Mouse (Mus musculus): ENCODE results near the gene Frmpd4.

Frmpd4 gene

DNA sequence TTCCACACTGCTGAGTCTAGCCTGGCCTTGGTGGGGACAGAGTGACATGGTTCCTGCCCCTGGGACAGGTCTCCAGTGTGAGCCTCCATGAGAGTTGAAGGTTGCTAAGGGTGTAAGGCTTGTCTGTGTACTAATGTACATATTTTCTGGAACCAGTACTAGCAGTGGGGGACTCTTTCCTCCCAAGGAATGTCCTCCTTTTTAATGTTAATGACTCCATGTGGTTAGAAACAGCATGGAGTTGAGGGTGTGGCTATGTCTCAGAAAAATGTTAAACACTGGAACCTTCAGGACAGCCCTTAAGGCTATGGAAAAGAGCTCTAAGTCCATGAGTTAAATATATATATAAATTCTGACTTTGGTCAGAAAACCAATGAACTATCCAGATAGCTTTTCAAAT, 436.0 kb downstream of the Frmpd4 start:
- no peak for DNase-seq (ENCODE audit: low read depth, low spot score)

DNA sequence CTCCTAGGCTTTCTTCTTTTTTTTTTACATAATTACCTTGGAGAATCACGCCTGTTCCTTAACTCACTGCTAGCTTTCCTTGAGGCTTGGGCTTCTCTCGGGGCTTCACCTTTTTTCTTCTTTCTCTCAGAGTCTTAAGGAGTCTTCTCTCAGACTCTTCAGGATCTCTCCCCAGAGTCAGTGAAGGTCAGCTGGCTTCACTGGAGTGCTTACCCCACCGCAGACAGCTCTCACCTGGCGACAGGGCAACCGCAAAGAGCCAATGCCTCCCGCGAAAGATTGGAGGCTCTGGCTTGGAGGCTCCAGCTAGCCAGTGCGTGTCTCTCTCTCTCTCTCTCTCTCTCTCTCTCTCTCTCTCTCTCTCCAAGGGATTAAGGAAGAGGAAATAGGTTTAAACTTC, 453.0 kb downstream of the Frmpd4 start:
- no peak for DNase-seq (ENCODE audit: low read depth, low spot score)

DNA sequence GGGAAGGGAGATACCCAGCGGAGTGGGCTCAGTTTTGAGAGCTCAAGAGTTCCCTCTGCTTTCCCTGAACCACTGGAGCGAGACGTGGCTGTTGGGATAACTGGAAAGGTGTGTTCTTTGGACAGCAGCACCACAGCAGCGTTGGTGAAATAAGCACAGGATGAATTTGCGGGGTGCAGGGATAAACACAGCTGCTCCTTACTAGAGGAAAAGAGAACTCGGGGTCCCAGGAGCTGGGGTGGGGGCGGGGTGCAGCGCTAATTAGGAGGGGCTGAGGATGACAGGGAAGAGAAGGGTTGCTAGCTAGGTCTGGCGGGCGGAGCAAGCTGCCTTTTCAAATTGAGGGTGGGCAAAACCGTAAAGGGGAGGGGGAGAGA, 453.5 kb downstream of the Frmpd4 start:
- DNase-seq (ENCODE audit: low read depth, low spot score), result no peak

DNA sequence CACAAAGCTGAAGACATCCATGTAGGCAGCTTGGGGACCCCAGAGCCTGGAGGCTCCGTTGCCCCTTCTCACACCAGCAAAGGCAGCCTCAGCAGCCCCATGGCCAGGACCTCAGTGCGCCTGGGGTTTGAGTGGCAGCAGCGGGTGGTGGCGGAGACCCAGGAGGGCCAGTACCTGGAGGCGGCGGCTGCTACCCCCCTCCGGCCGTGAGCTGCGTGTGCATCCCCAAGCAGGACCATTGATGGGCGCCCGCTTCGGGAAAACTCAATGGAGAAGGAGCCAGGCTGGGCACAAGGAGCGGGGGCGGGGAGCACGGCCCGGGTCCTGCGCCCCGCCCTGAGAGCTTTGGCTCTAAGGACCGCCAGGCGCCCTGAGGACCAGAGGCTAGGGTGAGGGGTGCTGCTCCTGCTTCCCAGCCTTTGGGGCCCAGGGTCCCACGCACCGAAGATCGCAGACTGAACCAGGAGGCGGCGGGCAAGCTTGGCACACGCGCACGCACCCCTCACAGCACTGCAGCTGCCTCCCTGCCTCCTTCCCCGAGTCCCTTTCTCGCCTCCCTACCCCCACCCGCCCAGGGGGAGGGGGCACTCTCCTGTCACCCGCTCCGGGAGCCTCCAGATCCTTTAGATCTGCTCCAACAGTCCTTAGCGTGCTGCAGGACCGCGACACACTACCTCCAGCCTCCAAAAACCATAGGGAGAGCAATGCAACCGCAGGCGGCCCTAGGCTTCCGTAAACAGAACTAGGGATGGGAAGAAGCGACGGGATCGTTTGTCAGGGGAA, 454.0 kb downstream of the Frmpd4 start:
- no peak for DNase-seq (ENCODE audit: low read depth, low spot score)

DNA sequence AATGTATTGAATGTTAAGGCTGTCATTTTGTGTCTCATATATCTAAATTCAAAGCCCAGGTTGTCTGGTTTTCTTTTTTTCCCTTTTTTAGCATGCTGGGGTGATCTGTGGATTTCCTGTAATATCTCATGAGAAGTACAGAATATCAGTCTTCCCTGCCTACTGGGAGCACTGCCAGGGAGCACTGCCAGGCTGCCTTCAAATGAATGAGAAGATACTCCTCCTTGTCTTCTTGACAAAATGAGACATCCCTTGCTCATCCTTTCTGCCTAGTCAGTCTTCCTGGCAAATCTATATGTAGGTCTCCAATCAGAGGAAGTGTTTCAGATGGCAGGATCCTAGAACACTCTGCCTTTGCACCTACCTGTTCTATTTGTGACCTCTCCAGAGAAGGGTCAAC, 535.4 kb downstream of the Frmpd4 start:
- no peak for DNase-seq (ENCODE audit: low read depth, low spot score)

DNA sequence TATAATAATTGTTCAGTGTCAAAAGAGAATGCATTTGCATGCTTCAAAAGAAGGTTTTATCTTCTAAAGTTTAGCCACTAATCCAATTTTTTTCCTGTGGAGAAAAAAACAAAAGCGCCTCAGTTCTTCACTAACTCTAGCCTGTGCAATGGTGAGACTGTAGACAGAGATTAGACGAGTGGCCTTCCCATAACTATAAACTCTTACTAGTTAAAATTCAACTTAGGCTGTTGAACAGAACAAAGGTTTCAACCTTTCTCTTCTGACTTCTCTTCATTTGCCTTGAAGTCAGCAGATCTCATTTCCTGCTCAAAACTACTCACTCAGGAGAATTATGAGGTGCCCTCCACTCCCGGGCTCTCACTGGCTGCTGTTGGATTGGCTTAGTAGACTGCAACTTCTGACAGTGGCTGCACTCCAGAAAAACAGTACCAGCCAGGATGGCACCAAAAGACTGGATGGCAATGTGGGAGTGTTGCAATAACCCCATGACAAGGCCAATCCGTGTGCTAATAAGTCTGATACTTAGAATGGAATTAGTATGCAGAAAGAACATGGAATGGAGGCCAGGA, 556.4 kb downstream of the Frmpd4 start:
- DNase-seq (ENCODE audit: low read depth, low spot score), result no peak

DNA sequence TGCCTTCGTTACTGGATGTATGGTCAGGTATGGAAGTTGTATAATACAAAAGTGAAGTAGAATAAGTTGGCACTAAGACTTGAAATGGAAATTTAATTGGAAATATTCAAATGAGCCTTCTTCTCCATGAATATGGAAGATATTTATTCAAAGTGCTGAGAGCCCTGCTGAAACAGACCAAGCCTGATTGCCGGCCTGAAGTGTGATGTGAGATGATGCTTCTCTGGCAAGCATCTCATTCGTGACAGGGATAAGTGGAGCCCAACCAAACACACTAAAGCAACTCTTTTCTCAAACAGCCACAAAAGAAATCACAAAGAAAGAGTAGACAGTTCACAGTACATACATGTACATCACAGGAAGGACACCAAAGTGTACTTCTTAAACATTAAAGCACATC, 559.2 kb downstream of the Frmpd4 start:
- no peak for DNase-seq (ENCODE audit: low read depth, low spot score)

DNA sequence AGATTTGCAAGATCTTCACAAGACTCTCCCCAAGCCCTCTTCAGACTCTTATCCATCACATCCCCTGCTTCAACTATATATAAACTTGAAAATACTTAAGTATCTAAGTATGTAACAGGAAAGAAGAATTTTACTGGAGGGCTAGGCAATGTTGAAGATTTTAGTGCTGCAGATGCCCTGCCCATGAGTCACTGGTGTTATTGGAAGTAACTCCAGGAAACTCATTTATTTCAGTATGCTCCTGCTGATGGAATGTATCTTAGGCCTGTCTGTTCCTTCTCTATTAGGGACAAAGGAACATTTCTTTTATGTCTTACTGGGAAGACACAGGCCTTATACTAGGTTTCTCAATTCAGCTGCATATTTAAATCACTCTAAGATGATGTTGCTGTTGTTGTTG, 592.2 kb downstream of the Frmpd4 start:
- DNase-seq (ENCODE audit: low read depth, low spot score), result no peak

DNA sequence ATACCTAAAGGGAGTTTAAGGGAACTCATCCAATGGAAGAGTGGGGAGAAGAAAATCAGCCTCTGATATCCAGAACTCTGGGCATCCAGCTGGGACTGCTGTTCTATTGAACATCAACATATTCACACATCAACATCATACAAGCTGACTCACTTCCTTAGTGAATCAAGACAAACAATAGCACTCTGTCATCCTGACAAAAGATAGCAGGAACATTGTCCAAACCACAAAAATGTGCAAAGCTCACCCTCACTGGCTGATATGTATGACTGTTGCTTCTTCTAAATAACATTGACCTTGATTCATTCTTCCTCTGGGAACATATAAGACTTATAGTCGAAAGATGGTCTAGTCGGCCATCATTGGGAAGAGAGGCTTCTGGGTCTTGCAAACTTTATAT, 625.8 kb downstream of the Frmpd4 start:
- no peak for DNase-seq (ENCODE audit: low read depth, low spot score)

DNA sequence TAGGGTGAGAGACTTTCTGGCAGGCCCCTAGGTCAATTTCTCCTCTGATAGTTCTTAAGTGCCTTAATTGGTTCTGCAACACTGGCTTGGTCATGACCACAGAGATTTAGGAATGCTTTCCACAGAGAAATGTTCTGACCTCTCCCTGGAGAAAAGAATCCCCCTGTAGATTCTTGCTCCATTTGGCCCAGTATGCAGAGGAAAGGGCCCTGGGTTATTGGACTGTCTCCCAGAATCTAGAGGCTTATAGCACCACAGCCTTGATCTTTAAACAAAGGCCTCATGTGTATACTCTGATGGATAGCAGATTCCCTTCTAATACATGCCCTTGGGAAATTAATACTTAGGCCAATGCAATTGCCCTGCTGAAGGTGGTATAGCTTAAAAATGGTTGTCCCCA, 667.5 kb downstream of the Frmpd4 start:
- DNase-seq (ENCODE audit: low read depth, low spot score), result no peak

DNA sequence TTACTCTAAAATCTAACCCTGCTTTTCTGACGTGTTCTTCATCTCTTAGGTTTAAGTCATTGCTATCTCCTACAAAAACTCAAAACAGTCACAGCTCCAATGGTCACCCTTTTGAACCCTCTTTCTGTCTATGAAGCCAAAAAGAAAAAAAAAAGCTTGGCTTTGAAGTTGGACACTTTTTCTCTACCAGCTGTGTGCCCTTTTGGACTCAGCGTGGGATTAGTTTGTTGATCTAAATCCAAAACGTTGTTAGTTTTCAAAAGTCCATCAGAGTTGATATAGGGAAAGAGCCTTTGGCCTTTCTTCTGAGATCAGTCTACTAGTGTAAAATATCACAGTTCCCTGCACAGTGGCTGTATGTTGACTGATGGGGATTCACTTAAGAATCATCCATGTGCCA, 676.0 kb downstream of the Frmpd4 start:
- DNase-seq (ENCODE audit: low read depth, low spot score), result no peak

DNA sequence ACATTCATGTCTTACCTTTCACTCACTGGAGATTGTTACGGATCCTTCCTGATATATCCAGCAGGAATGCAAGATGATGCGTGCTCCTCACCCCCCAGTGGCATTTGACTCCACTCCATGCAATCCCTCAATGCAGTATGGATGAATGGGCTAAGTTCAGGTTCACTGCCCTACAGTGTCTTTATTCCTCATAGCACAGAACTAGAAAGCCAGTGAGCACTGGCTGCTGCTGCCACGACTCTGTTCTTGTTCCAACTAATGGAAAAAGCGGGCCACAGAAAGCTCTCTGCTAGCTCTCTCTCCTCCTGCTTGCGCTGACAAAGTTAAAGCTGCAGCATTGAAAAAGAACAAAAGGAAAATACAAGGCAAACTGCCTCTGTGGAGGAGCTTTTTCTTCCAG, 722.2 kb downstream of the Frmpd4 start:
- no peak for DNase-seq (ENCODE audit: low read depth, low spot score)

DNA sequence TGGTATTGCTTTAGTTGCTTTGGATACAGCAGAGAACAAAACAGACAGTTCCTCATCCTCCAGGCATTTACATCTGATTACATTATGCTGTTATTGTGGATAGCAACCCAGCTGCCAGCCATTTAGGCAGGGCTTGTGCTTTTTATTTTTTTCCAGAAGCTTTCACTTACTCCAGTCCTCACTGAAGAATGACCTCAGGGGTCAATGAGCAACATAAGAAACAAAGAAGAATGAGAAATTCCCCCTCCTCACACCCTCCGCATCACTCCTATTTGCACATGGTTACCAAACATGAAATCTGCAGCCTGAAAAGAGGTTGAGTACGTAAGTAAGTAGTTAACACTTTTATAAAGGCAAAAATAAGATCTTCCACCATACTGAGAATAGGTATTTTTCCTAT, 744.5 kb downstream of the Frmpd4 start:
- no peak for DNase-seq (ENCODE audit: low read depth, low spot score)

DNA sequence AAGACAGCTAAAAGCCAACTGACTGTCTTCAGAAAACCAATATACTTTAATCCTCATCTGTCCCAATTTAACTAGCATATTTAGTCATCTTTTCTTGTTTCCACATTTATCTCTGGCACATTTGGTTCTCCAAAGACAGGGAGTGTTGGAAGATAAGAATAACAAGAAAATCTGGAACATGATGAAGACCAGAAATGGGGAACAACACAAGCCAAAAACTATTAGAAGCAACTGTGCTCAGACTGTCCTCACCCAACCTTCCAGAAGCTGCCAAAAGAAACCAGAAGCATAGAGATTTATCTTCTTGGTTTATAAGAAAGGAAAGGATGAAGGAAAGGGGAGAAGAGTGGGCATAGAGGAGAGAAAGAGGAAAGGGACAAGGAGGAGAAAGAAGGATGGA, 748.6 kb downstream of the Frmpd4 start:
- no peak for DNase-seq (ENCODE audit: low read depth, low spot score)

DNA sequence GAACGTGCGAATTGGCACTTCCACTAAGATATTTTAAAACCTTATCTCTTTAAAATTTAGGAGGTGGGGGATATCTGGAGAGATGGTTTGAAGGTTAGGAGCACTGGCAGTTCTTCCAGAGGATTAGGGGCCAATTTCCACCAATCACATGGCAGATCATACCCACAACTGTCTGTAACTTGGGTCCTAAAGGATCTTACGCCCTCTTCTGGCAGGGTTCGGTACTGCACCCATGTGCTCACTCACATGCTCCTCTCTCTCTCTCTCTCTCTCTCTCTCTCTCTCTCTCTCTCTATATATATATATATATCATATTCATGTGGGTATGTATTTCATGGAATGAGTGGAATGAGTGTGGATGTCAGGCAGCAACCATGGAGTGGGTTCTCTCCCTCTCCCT, 759.7 kb downstream of the Frmpd4 start:
- peak; percentile 59 for DNase-seq (ENCODE audit: low read depth, low spot score)

DNA sequence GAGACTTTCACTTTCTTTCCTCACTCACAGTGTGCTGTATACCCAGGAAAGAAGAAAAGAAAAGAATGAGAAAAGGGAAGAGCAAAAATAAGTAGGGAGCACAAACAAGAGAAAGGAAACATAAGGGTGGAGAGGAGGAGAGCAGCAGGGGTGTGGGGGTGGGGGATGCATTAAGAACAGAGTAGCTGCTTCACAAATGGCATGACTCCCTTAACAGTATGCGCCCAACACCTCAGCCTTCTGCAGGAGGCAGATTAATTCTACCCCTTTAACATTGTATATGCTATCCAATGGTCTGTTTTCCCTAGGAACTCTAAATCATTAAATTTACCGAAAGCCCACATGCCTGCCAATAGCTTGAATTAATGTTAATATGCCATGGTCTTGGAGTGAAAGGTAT, 766.9 kb downstream of the Frmpd4 start:
- no peak for DNase-seq (ENCODE audit: low read depth, low spot score)

DNA sequence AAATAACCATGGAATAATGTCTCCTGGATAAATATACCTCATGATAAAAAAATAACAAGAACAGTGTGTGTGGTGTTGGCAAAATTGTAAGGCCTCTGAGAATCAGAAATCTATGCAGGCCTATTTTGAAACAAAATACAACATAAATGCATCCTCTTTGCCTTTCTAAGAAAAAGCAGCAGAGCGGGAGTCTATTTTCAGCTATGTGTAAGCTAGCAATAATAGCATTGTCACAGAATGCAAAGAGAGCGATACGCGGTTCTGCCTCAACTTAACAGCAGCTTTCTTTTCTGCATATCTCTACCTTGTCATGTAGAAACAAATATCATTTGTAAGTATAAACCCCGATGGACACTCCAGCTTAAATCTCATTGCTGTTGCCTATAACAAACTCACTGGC, 768.5 kb downstream of the Frmpd4 start:
- DNase-seq (ENCODE audit: low read depth, low spot score), result no peak

DNA sequence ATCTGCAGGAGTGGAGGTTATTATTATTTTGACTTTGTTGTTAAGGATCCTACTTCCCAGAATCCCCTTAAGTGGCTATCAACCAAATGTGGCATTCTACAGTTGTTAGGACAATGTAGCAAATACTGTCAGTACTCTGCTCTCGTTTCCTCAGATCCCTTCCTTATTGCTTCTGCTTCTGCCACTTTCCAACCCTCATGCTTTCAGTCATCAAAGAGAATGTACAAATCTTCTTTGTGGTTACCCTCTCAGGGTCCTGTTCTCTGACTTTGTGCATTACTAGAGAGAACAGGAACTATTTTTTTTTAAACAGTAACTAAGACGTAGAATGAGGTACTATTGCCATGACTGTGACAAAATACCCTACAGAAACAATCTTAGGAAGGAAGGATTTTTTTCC, 788.3 kb downstream of the Frmpd4 start:
- no peak for DNase-seq (ENCODE audit: low read depth, low spot score)

DNA sequence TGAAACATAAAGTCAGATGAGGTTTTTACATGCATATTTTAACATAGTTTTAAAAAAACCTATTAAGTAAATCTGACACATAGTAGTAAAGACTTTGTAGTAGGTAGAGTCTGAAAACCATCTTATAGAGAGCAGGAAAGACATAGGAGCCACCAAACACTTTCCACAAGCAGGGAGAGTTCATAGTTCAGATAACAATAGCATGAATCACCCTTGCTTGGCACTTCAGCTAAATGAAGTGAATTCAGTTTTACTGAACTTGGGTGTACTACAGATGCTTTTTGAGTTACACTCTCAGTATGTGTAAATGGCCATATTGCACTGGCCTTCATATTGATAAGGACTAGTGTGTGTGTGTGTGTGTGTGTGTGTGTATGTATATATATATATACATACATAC, 793.5 kb downstream of the Frmpd4 start:
- no peak for DNase-seq (ENCODE audit: low read depth, low spot score)

DNA sequence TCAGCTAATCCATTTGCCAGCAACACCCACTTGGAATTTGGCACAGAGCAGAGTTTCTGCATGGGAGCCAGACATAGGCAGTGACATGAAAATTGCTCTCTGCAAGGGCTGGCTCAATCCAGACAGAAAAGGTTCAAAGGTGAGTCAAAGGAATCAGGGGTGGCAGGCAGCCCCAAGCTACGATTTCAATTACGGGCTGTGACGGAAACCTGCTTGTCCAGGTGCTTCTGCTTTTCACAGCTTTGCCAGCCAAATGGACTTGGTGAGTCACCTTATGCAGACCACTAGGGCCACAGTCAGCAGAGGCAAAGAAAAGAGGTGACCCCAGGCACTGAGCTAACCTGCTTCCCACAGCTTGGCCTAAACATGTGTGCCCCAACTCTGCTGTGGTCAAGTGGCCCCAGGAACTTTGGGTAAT, 857.5 kb downstream of the Frmpd4 start:
- DNase-seq (ENCODE audit: low read depth, low spot score), result no peak

DNA sequence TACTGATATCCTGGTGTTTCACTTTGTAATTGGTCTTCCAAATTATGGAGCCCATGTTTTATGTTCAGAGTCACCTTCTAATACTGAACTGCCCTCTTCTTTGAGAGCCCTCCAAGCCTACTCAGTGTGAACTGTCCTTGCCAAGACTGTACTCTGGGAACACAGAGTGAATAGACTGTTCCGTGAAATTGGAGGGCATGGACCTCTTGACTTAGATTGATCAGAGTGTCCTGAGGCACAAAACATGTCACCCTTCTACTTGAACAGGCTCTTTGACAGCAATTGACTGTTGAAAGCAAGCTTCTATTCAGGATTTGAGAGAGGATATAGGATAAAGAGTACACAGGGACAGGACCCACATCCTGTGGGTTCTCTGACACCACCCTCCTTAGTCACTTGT, 857.9 kb downstream of the Frmpd4 start:
- DNase-seq (ENCODE audit: low read depth, low spot score), result no peak

DNA sequence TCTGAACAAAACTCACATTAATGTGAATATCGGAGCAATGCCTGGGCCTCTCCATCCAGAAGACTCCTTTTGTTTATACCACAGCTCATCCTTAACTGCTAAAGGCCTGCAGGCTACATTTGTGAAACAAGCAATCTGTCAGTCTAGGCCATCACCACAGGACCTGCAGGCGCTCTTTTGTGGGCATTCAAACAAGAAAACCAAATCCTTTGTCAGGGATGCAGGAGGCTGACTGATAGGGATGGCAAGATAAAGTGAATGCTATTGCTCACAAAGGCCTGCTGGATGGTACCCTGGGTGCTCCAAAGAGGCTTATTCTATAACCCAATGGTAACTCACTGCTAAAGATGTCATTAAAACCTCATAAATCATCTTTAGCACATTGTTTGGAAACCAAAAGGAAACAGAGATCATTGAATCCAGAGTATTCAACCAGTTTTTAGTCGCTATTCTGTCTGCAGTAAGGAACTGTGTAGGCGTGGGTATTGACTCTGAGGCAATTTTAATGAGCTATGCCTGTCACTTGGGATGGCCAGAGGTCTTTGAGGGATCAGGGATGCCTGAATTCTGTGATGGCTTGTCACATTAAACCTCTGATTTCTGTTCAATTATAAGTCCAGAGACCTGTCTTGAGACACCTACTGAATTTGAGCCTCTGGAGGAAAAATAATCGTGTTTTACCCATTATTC, 922.1 kb downstream of the Frmpd4 start:
- no peak for DNase-seq (ENCODE audit: low read depth, low spot score)

DNA sequence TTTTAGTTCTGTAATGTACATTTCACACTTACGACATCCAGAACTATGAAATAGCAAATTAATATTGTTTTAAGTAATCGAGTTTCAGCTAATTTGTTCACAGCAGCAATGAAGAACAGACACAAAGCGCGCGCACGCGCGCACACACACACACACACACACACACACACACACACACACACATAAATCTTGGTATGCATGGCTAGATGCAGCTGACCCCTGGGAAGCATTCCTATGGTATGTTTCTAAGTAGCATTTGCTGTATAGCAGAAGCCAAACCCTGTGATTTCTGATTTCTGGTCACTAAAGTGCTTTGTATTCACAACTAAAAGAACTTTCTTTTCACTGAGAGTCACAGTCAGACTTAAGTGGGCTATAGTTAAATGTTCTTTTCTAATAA, 922.8 kb downstream of the Frmpd4 start:
- DNase-seq (ENCODE audit: low read depth, low spot score), result no peak
